Comparison of ENCODE assay signal across 8 mouse cellular contexts in the genomic region with DNA sequence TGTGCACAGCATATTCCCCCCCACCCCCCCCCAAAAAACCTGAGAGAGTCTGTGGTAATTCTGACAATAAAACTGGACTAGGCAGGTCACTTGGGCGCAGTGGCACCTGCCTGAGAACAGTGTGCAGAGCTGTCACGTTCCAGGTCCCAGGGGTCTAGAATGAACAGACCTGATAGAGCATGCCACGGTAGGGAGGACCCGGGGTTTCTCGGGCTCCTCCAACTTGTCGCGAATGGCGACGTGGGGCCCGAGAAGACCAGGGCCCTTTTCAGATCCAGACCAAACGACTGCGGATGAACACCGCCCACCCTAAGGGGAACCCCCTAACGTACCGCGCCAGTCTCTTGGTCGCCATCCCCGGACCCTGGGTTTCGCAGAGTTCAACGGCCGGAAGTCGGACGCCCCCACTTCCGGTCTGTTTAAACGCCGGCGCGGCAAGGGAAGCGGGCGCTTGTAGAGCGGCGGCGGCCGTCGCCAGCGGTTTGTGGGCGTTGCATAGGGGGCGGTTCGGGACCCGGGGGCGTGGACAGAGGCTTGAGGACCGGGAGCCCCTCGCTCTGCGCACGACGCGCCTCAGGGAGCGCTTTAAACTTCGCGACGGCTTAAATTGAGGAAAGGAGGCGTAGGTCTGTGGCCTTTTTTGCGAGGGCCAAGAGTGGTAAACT. TPM values are rescaled to one million over a fixed set of nuclear protein-coding genes. Genes with fewer than 3 reads are reported as not detected.
DNase-seq lines count a peak whose midpoint lies in the region; ATAC-seq and TF ChIP-seq lines count a peak whose summit lies in the region.

A gene (plus strand): TSS at position 421 of the 665 bp plus-strand sequence.
A gene (minus strand): TSS at position 473 of the 665 bp plus-strand sequence.

- peak within 1 kb of the TSS; percentile 92 for H3K4me3 ChIP-seq in hindbrain, embryonic 15.5 days
- peak within 1 kb of the TSS; percentile 90 for H3K4me3 ChIP-seq in left cerebral cortex, adult 2 months

- under 1% methylated on average over 53 of the region's 53 CpGs for WGBS in hindbrain, embryonic 15.5 days

- H3K27ac ChIP-seq in hindbrain, embryonic 15.5 days (replicated peaks) = peak within 1 kb of the TSS; percentile 77
- H3K27ac ChIP-seq in left cerebral cortex, adult 2 months = peak within 1 kb of the TSS; percentile 75

- peak within 1 kb of the TSS; percentile 97 for H3K4me2 ChIP-seq in hindbrain, embryonic 15.5 days

- intact Hi-C loops in left cerebral cortex, adult 2 months (cut with DNase I) = loop anchor here (2.0 to 5.0 kb wide), 2 partner anchors 71 to 101 kb away; a partner anchor contains a TSS

- peak within 1 kb of the TSS; percentile 85 for H3K9ac ChIP-seq in hindbrain, embryonic 15.5 days

- no peak for TF ChIP-seq CTCF in left cerebral cortex, adult 2 months (IDR thresholded peaks at IDR 0.05)

- ATAC-seq in hindbrain, embryonic 15.5 days (ENCODE audit: low FRiP score, low read depth) = peak; percentile 99
- peak; percentile 97 for ATAC-seq in megakaryocyte, adult 5-6 weeks (ENCODE audit: poor library complexity, severe bottlenecking)

- H3K27me3 ChIP-seq in hindbrain, embryonic 15.5 days = no peaks in the 10 kb centered on the region

- H3K4me1 ChIP-seq in hindbrain, embryonic 15.5 days (replicated peaks) = peaks cover 16% of the 10 kb centered on the region

- H3K9me3 ChIP-seq in hindbrain, embryonic 15.5 days = no peaks in the 10 kb centered on the region

- peaks cover 13% of the 10 kb centered on the region for H3K36me3 ChIP-seq in hindbrain, embryonic 15.5 days

- DNase-seq in ZHBTc4 (ENCODE audit: low read depth, low spot score) = peak; percentile 97
- peak; percentile 67 for DNase-seq in cerebellum, postnatal 36 days
- DNase-seq in frontal cortex, postnatal 36 days (ENCODE audit: low spot score in 2 of 2) = peak; percentile 73 to 75
- DNase-seq in left cerebral cortex, adult 2 months (ENCODE audit: extremely low spot score in 1 of 2, low spot score in 2 of 2) = peak; percentile 72 to 75
- DNase-seq in right cerebral cortex, adult 18-20 months = peak; percentile 72
- DNase-seq in urinary bladder, adult 2 months (ENCODE audit: low spot score) = peak; percentile 67

RNA-seq across cellular contexts. Expression of the first gene that starts in this region (rescaled TPM):
- polyA plus RNA-seq in hindbrain, embryonic 15.5 days (2015; fragmentation: Nextera tagmentation; extraction: Ambion mirVana) = 9.5 and 11.9 TPM in 2 replicates
- 1 to 10 TPM in 1 of 2 experiments, under 1 TPM in 1; 0.47 to 1.9 TPM for total RNA-seq in left cerebral cortex, adult 2 months (2021)
- total RNA-seq in megakaryocyte, adult 5-6 weeks (2015) = 23.1 and 31.6 TPM in 2 replicates
- 24.5 and 38.9 TPM in 2 replicates for total RNA-seq in megakaryocyte, adult 5-6 weeks (2017)
- 13.5 and 19.8 TPM in 2 replicates for polyA plus RNA-seq in urinary bladder, adult 2 months (2012; rRNA removed)

RNA-seq across cellular contexts. Expression of the second gene that starts in this region (rescaled TPM):
- polyA plus RNA-seq in hindbrain, embryonic 15.5 days (2015; fragmentation: Nextera tagmentation; extraction: Ambion mirVana) = 15.4 and 16.5 TPM in 2 replicates
- 1 to 10 TPM; 8.2 to 8.8 TPM for total RNA-seq in left cerebral cortex, adult 2 months (2021)
- total RNA-seq in megakaryocyte, adult 5-6 weeks (2015) = 17.0 and 18.0 TPM in 2 replicates
- 7.6 and 10.2 TPM in 2 replicates for total RNA-seq in megakaryocyte, adult 5-6 weeks (2017)
- polyA plus RNA-seq in urinary bladder, adult 2 months (2012; rRNA removed) = 6.2 and 6.3 TPM in 2 replicates

Comparison
In these comparisons a context has a peak if more than half of its experiments do, and no peak if none do; other contexts are left out.
1. Peak in every context shown above with its lines: DNase-seq, ATAC-seq, H3K4me3 ChIP-seq and H3K27ac ChIP-seq.
2. RNA of the first gene that starts in this region (total RNA-seq): 23.1 to 38.9 TPM in megakaryocyte, adult 5-6 weeks; 0.47 to 1.9 TPM in left cerebral cortex, adult 2 months; every median in the first group is over 4 times any median in the second.